Mouse (Mus musculus) neural tube, embryonic 13.5 days (tissue): ENCODE measurements around the gene Ap4b1. TPM values are rescaled to one million over a fixed set of nuclear protein-coding genes. Genes with fewer than 3 reads are reported as not detected.
"Not testable (repeated sequence)": the region's sequence is repeated elsewhere in the genome, so short reads cannot be mapped to it uniquely, and the experiment has no call there.

ENCODE experiments used
- ATAC-seq: fragments of 200-750 bp; cut with Nextera tagmentation; 2 replicates; pipeline ENCODE4 v1.8.0; 2017; ENCODE audit warnings: low read depth, mild to moderate bottlenecking, moderate TSS enrichment, moderate library complexity
- H3K27ac ChIP-seq: fragments of 300-500 bp; sonication (generic); replicated peaks from 2 replicates; pipeline ENCODE4 v1.5.1; 2015; ENCODE audit warnings: moderate library complexity, mild to moderate bottlenecking, inconsistent platforms
- H3K27me3 ChIP-seq: fragments of 300-500 bp; sonication (generic); 2 replicates; pipeline ENCODE4 v1.6.1; 2015; ENCODE audit warnings: mild to moderate bottlenecking, inconsistent platforms
- H3K36me3 ChIP-seq: fragments of 300-500 bp; sonication (generic); 2 replicates; pipeline ENCODE4 v1.6.1; 2015; ENCODE audit warnings: mild to moderate bottlenecking, inconsistent platforms
- H3K4me1 ChIP-seq: fragments of 300-500 bp; sonication (generic); replicated peaks from 2 replicates; pipeline ENCODE4 v1.6.1; 2015; ENCODE audit warnings: inconsistent platforms
- H3K4me2 ChIP-seq: fragments of 300-500 bp; sonication (generic); 2 replicates; pipeline ENCODE4 v1.6.1; 2015; ENCODE audit warnings: inconsistent platforms, mild to moderate bottlenecking, moderate library complexity
- H3K4me3 ChIP-seq: fragments of 300-500 bp; sonication (generic); 2 replicates; pipeline ENCODE4 v1.5.1; 2015; ENCODE audit warnings: mild to moderate bottlenecking, inconsistent platforms
- H3K9ac ChIP-seq: fragments of 300-500 bp; sonication (generic); 2 replicates; pipeline ENCODE4 v1.6.1; 2015; ENCODE audit warnings: moderate library complexity, mild to moderate bottlenecking, inconsistent platforms
- H3K9me3 ChIP-seq: fragments of 300-500 bp; sonication (generic); 2 replicates; pipeline ENCODE4 v1.6.1; 2016; ENCODE audit warnings: inconsistent platforms
- WGBS: fragments of 180-500 bp; shearing (Covaris S2); methylation state at CpG from one replicate; pipeline ENCODE4 v1.1.7; 2015; 5-methylcytosine and 5-hydroxymethylcytosine counted together
- polyA plus RNA-seq: library from polyadenylated mRNA; unstranded; fragments of >200 nt; fragmentation: Nextera tagmentation; extraction: Ambion mirVana; gene quantifications from 2 replicates; pipeline ENCODE4 v1.2.1, GENCODE M21; 2015

Ap4b1 gene
- polyA plus RNA-seq, 1 experiment from 2014 or later, result 23.3 TPM

- Histone ChIP-seq H3K27ac (no peak overlapping the region), H3K9ac (no peak overlapping the region), H3K36me3 (peaks cover 2% of the 10 kb centered on the region; the same call in 1 of the 2 replicates), H3K4me1 (peaks cover 17% of the 10 kb centered on the region), H3K9me3 (no peaks in the 10 kb centered on the region), H3K27me3 (no peaks in the 10 kb centered on the region), H3K4me3 (no peak overlapping the region), H3K4me2 (no peak overlapping the region)
- 90% methylated on average over 4 of the region's 4 CpGs for WGBS
- no peak for ATAC-seq
These were observed 26.3 kb upstream of the Ap4b1 start for GRCm38 (mm10) chr3:103782844-103783609.

GRCm38 (mm10) chr3:103787225-103787624 is 22.1 kb upstream of the Ap4b1 start:
- WGBS, result 56% methylated on average over 7 of the region's 7 CpGs
- Histone ChIP-seq H3K9ac (no peak overlapping the region), H3K4me2 (no peak overlapping the region), H3K9me3 (no peaks in the 10 kb centered on the region), H3K27me3 (no peaks in the 10 kb centered on the region), H3K27ac (no peak overlapping the region), H3K4me3 (no peak overlapping the region), H3K4me1 (peaks cover 38% of the 10 kb centered on the region), H3K36me3 (no peaks in the 10 kb centered on the region)
- no peak for ATAC-seq

GRCm38 (mm10) chr3:103789096-103789495 is 20.2 kb upstream of the Ap4b1 start:
- Histone ChIP-seq H3K9ac (no peak overlapping the region), H3K4me3 (peak overlapping the region; percentile 94; the same call in 1 of the 2 replicates), H3K27me3 (peaks cover 8% of the 10 kb centered on the region; the same call in 1 of the 2 replicates), H3K27ac (0 out of 2 replicates have a peak overlapping the region, but pooled peaks have one; percentile 23), H3K9me3 (no peaks in the 10 kb centered on the region), H3K36me3 (no peaks in the 10 kb centered on the region), H3K4me1 (peaks cover 38% of the 10 kb centered on the region), H3K4me2 (peak overlapping the region; percentile 88)
- ATAC-seq, result no peak
- WGBS, result 87% methylated on average over 7 of the region's 7 CpGs

- H3K27ac ChIP-seq, result peak overlapping the region; percentile 95
- peaks cover 11% of the 10 kb centered on the region; the same call in 1 of the 2 replicates for H3K27me3 ChIP-seq
- peak overlapping the region; percentile 88 for H3K4me2 ChIP-seq
- H3K4me1 ChIP-seq, result peaks cover 38% of the 10 kb centered on the region
- WGBS, result 3% methylated on average over 14 of the region's 14 CpGs
- H3K9ac ChIP-seq, result peak overlapping the region; percentile 96
- peak overlapping the region; percentile 94 for H3K4me3 ChIP-seq
- no peaks in the 10 kb centered on the region for H3K36me3 ChIP-seq
- no peak for ATAC-seq
- H3K9me3 ChIP-seq, result no peaks in the 10 kb centered on the region
These were observed 19.4 kb upstream of the Ap4b1 start for GRCm38 (mm10) chr3:103789891-103790345.

- Histone ChIP-seq H3K27ac (peak overlapping the region; percentile 95), H3K36me3 (no peaks in the 10 kb centered on the region), H3K9me3 (no peaks in the 10 kb centered on the region), H3K9ac (peak overlapping the region; percentile 96), H3K27me3 (peaks cover 11% of the 10 kb centered on the region; the same call in 1 of the 2 replicates), H3K4me3 (peak overlapping the region; percentile 94), H3K4me1 (peaks cover 32% of the 10 kb centered on the region), H3K4me2 (peak overlapping the region; percentile 88)
- ATAC-seq, result peak; percentile 86
- WGBS, result under 1% methylated on average over 61 of the region's 61 CpGs
These were observed 18.8 kb upstream of the Ap4b1 start for GRCm38 (mm10) chr3:103790346-103791145.

GRCm38 (mm10) chr3:103791230-103792110 is 17.9 kb upstream of the Ap4b1 start, which contains the start of gene Hipk1:
Hipk1 (minus strand) TSS chr3:103791563.
- peak within 1 kb of the TSS; percentile 94 for H3K4me3 ChIP-seq
- peaks cover 19% of the 10 kb centered on the region; the same call in 1 of the 2 replicates for H3K27me3 ChIP-seq
- H3K4me1 ChIP-seq, result peaks cover 32% of the 10 kb centered on the region
- H3K9ac ChIP-seq, result peak within 1 kb of the TSS; percentile 96
- H3K27ac ChIP-seq, result peak within 1 kb of the TSS; percentile 95
- peak; percentile 97 for ATAC-seq
- no peaks in the 10 kb centered on the region for H3K36me3 ChIP-seq
- WGBS, result 10% methylated on average over 49 of the region's 49 CpGs
- H3K4me2 ChIP-seq, result peak within 1 kb of the TSS; percentile 88
- H3K9me3 ChIP-seq, result no peaks in the 10 kb centered on the region

- 77% methylated on average over 5 of the region's 5 CpGs for WGBS
- not testable (repeated sequence) for H3K36me3 ChIP-seq, H3K9me3 ChIP-seq, ATAC-seq
- Histone ChIP-seq H3K4me3 (peak overlapping the region; percentile 94; the same call in 1 of the 2 replicates), H3K4me2 (peak overlapping the region; percentile 88), H3K27me3 (peaks cover 23% of the 10 kb centered on the region; the same call in 1 of the 2 replicates), H3K27ac (peak overlapping the region; percentile 95; the same call in 1 of the 2 replicates), H3K9ac (peak overlapping the region; percentile 96; the same call in 1 of the 2 replicates), H3K4me1 (peaks cover 31% of the 10 kb centered on the region)
These were observed 17.3 kb upstream of the Ap4b1 start for GRCm38 (mm10) chr3:103792111-103792406.

- Histone ChIP-seq H3K9me3 (no peaks in the 10 kb centered on the region), H3K4me2 (no peak overlapping the region), H3K4me1 (peaks cover 28% of the 10 kb centered on the region), H3K27me3 (peaks cover 23% of the 10 kb centered on the region; the same call in 1 of the 2 replicates), H3K27ac (no peak overlapping the region), H3K36me3 (no peaks in the 10 kb centered on the region), H3K9ac (no peak overlapping the region), H3K4me3 (no peak overlapping the region)
- no peak for ATAC-seq
- 85% methylated on average over 1 of the region's 1 CpGs for WGBS
These were observed 16.8 kb upstream of the Ap4b1 start for GRCm38 (mm10) chr3:103792566-103792965.

- peaks cover 6% of the 10 kb centered on the region; the same call in 1 of the 2 replicates for H3K4me1 ChIP-seq
- H3K9me3 ChIP-seq, result no peaks in the 10 kb centered on the region
- 63% methylated on average over 2 of the region's 2 CpGs for WGBS
- no peak overlapping the region for H3K4me2 ChIP-seq
- no peak overlapping the region for H3K4me3 ChIP-seq
- ATAC-seq, result no peak
- H3K9ac ChIP-seq, result no peak overlapping the region
- no peak overlapping the region for H3K27ac ChIP-seq
- 0 out of 2 replicates have a peak, but pooled peaks cover 7% of the 10 kb centered on the region for H3K36me3 ChIP-seq
- peaks cover 23% of the 10 kb centered on the region; the same call in 1 of the 2 replicates for H3K27me3 ChIP-seq
These were observed 12.9 kb upstream of the Ap4b1 start for GRCm38 (mm10) chr3:103796389-103796788.

GRCm38 (mm10) chr3:103799507-103799906 is 9.8 kb upstream of the Ap4b1 start:
- Histone ChIP-seq H3K4me1 (no peaks in the 10 kb centered on the region), H3K27ac (no peak overlapping the region), H3K9me3 (no peaks in the 10 kb centered on the region), H3K27me3 (0 out of 2 replicates have a peak, but pooled peaks cover 12% of the 10 kb centered on the region), H3K9ac (no peak overlapping the region), H3K4me3 (no peak overlapping the region), H3K36me3 (peaks cover 34% of the 10 kb centered on the region), H3K4me2 (no peak overlapping the region)
- no peak for ATAC-seq
- 81% methylated on average over 2 of the region's 2 CpGs for WGBS
